Mouse (Mus musculus) midbrain, embryonic 10.5 days (tissue): ENCODE data around the gene Wfdc15a. TPM values are rescaled to one million over a fixed set of nuclear protein-coding genes. Genes with fewer than 3 reads are reported as not detected.

Experiments
- polyA plus RNA-seq: library from polyadenylated mRNA; unstranded; fragments of >200 nt; fragmentation: Nextera tagmentation; extraction: Ambion mirVana; gene quantifications from 2 replicates; pipeline ENCODE4 v1.2.1, GENCODE M21; 2016

Gene Wfdc15a
- polyA plus RNA-seq, 1 experiment from 2014 or later: not detected

Other genes with a start within 250 kb of the Wfdc15a start
- 322 and 331 TPM in 2 replicates for gene Ywhab, start 205.2 kb downstream of the Wfdc15a start, polyA plus RNA-seq
- gene Pabpc1l, start 174.7 kb downstream of the Wfdc15a start, polyA plus RNA-seq: 0.87 and 1.4 TPM in 2 replicates
- gene Stk4, start 129.8 kb downstream of the Wfdc15a start, polyA plus RNA-seq: 33.9 and 34.7 TPM in 2 replicates
- gene Tomm34, start 129.0 kb downstream of the Wfdc15a start, polyA plus RNA-seq: 58.7 and 60.0 TPM in 2 replicates
- gene Kcns1, start 29.0 kb downstream of the Wfdc15a start, polyA plus RNA-seq: 0.06 TPM in 1 of 2 replicates, not detected in the other
- gene Wfdc5, start 17.4 kb downstream of the Wfdc15a start, polyA plus RNA-seq: not detected in 2 replicates
- gene Wfdc12, start 9.5 kb downstream of the Wfdc15a start, polyA plus RNA-seq: not detected in 2 replicates
- gene Wfdc15b, start 21.5 kb upstream of the Wfdc15a start, polyA plus RNA-seq: not detected in 2 replicates
- gene Svs2, start 38.3 kb upstream of the Wfdc15a start, polyA plus RNA-seq: not detected in 2 replicates
- not detected in 2 replicates for gene Svs3b, start 56.5 kb upstream of the Wfdc15a start, polyA plus RNA-seq
- gene Svs4, start 78.3 kb upstream of the Wfdc15a start, polyA plus RNA-seq: not detected in 2 replicates
- gene Svs3a, start 89.1 kb upstream of the Wfdc15a start, polyA plus RNA-seq: not detected in 2 replicates
- gene Svs6, start 116.6 kb upstream of the Wfdc15a start, polyA plus RNA-seq: not detected in 2 replicates
- gene Svs5, start 132.6 kb upstream of the Wfdc15a start, polyA plus RNA-seq: not detected in 2 replicates
- gene Slpi, start 189.0 kb upstream of the Wfdc15a start, polyA plus RNA-seq: 0.31 TPM in 1 of 2 replicates, not detected in the other
- not detected in 2 replicates for gene Rbpjl, start 203.0 kb upstream of the Wfdc15a start, polyA plus RNA-seq
- 0.21 TPM in 1 of 2 replicates, not detected in the other for gene Matn4, start 205.0 kb upstream of the Wfdc15a start, polyA plus RNA-seq
- gene Sdc4, start 243.8 kb upstream of the Wfdc15a start, polyA plus RNA-seq: 16.1 and 17.4 TPM in 2 replicates